Mouse (Mus musculus) hindbrain, embryonic 11.5 days (tissue): ENCODE data around the gene Fam173b. TPM values are rescaled to one million over a fixed set of nuclear protein-coding genes. Genes with fewer than 3 reads are reported as not detected.
"Not testable (repeated sequence)": the region's sequence is repeated elsewhere in the genome, so short reads cannot be mapped to it uniquely, and the experiment has no call there.

ENCODE experiments used
- ATAC-seq: fragments of 200-750 bp; cut with Nextera tagmentation; 2 replicates; pipeline ENCODE4 v1.8.0; 2017; ENCODE audit warnings: mild to moderate bottlenecking, moderate TSS enrichment, moderate library complexity; ENCODE audit not compliant: low FRiP score
- DNase-seq: peaks from one replicate; pipeline ENCODE4 v3.0.0-alpha.2; 2015; ENCODE audit warnings: low spot score
- H3K27ac ChIP-seq: fragments of 300-500 bp; sonication (generic); 2 replicates; pipeline ENCODE4 v1.5.1; 2014; ENCODE audit warnings: mild to moderate bottlenecking, low read depth, low read length
- H3K27me3 ChIP-seq: fragments of 300-500 bp; sonication (generic); 2 replicates; pipeline ENCODE4 v1.6.1; 2014; ENCODE audit warnings: mild to moderate bottlenecking, low read length, moderate library complexity, mixed read lengths; ENCODE audit not compliant: control insufficient read depth, insufficient read depth
- H3K36me3 ChIP-seq: fragments of 300-500 bp; sonication (generic); 2 replicates; pipeline ENCODE4 v1.6.1; 2014; ENCODE audit warnings: mild to moderate bottlenecking, low read length, moderate library complexity, mixed read lengths; ENCODE audit not compliant: control insufficient read depth, insufficient read depth
- H3K4me1 ChIP-seq: fragments of 300-500 bp; sonication (generic); replicated peaks from 2 replicates; pipeline ENCODE4 v1.6.1; 2014; ENCODE audit warnings: low read length, mixed read lengths; ENCODE audit not compliant: control insufficient read depth, insufficient read depth
- H3K4me2 ChIP-seq: fragments of 300-500 bp; sonication (generic); replicated peaks from 2 replicates; pipeline ENCODE4 v1.6.1; 2014; ENCODE audit warnings: mild to moderate bottlenecking, low read depth, low read length
- H3K4me3 ChIP-seq: fragments of 300-500 bp; sonication (generic); 2 replicates; pipeline ENCODE4 v1.5.1; 2014; ENCODE audit warnings: low read depth, low read length
- H3K9ac ChIP-seq: fragments of 300-500 bp; sonication (generic); 2 replicates; pipeline ENCODE4 v1.6.1; 2014; ENCODE audit warnings: low read depth, low read length
- H3K9me3 ChIP-seq: fragments of 300-500 bp; sonication (generic); 2 replicates; pipeline ENCODE4 v1.6.1; 2016; ENCODE audit warnings: low read length; ENCODE audit not compliant: control insufficient read depth
- WGBS: fragments of 180-500 bp; shearing (Covaris S2); extraction: QIAGEN DNeasy Blood & Tissue Kit; methylation state at CpG from one replicate; pipeline ENCODE4 v1.1.7; 2014; 5-methylcytosine and 5-hydroxymethylcytosine counted together
- polyA plus RNA-seq: library from polyadenylated mRNA; unstranded; fragments of >200 nt; fragmentation: Nextera tagmentation; extraction: Ambion mirVana; gene quantifications from 2 replicates; pipeline ENCODE4 v1.2.1, GENCODE M21; 2014

The Fam173b gene
- polyA plus RNA-seq, 1 experiment from 2014 or later, result 15.6 TPM

GRCm38 (mm10) chr15:31581086-31581485, 20.6 kb upstream of the Fam173b start:
- not testable (repeated sequence) for H3K36me3 ChIP-seq, H3K27me3 ChIP-seq, H3K9ac ChIP-seq, H3K4me3 ChIP-seq, H3K4me2 ChIP-seq, DNase-seq, ATAC-seq, H3K27ac ChIP-seq, H3K9me3 ChIP-seq, H3K4me1 ChIP-seq
- WGBS, result 97% methylated on average over 2 of the region's 2 CpGs

DNA sequence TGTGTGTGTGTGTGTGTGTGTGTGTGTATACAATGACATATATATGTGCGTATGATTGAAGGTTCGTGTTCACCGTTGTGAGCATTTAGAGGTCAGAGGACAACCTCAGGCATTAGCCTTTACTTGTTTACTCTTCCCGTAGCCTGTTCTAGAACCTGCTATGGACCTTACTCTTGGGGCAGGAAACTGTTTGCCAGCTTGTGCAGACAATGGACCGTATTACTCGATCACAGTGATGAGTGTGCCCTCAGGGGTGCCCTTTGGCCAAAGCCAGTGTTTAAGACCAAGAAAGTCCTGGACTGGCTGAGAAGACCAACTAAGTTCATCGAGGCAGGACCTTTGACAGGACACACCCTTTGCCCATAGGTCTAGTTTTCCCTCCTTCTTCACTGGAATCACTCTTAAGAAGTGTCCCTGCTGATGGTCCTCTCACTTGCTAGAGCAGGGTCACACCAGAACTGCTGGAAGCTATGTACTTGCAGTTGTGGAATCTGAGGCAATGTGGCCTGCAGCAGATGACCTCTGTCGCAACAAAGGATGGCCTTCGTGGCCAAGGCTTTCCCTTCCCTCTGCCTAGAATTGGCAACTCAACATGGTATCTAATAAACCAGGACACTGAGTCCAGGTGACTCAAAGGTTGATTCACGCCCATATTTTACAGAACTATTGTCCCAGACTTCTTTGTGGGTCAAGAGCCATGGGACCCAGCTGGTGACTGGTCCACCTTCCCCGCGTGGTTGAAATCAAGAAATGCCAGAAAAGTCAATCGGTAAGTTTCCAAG, 18.2 kb upstream of the Fam173b start:
- Histone ChIP-seq H3K4me3 (no peak overlapping the region), H3K27me3 (no peaks in the 10 kb centered on the region), H3K4me2 (no peak overlapping the region), H3K9me3 (no peaks in the 10 kb centered on the region), H3K36me3 (no peaks in the 10 kb centered on the region), H3K4me1 (no peaks in the 10 kb centered on the region), H3K9ac (no peak overlapping the region), H3K27ac (no peak overlapping the region)
- 91% methylated on average over 13 of the region's 13 CpGs for WGBS
- ATAC-seq, result no peak
- DNase-seq, result no peak

- Histone ChIP-seq H3K9me3 (no peaks in the 10 kb centered on the region), H3K27me3 (no peaks in the 10 kb centered on the region), H3K36me3 (no peaks in the 10 kb centered on the region), H3K4me3 (no peak overlapping the region), H3K9ac (no peak overlapping the region), H3K27ac (no peak overlapping the region), H3K4me2 (no peak overlapping the region), H3K4me1 (no peaks in the 10 kb centered on the region)
- ATAC-seq (no peak), DNase-seq (no peak)
- 93% methylated on average over 7 of the region's 7 CpGs for WGBS
Measured at GRCm38 (mm10) chr15:31585238-31585637, 16.4 kb upstream of the Fam173b start.

- Histone ChIP-seq H3K27me3 (no peaks in the 10 kb centered on the region), H3K4me1 (no peaks in the 10 kb centered on the region), H3K4me3 (no peak overlapping the region), H3K27ac (no peak overlapping the region), H3K9ac (no peak overlapping the region), H3K9me3 (no peaks in the 10 kb centered on the region), H3K36me3 (peaks cover 6% of the 10 kb centered on the region; the same call in 1 of the 2 replicates), H3K4me2 (no peak overlapping the region)
- DNase-seq, result no peak
- ATAC-seq, result no peak
- 87% methylated on average over 5 of the region's 5 CpGs for WGBS
Measured at GRCm38 (mm10) chr15:31586088-31586487, 15.6 kb upstream of the Fam173b start.

DNA sequence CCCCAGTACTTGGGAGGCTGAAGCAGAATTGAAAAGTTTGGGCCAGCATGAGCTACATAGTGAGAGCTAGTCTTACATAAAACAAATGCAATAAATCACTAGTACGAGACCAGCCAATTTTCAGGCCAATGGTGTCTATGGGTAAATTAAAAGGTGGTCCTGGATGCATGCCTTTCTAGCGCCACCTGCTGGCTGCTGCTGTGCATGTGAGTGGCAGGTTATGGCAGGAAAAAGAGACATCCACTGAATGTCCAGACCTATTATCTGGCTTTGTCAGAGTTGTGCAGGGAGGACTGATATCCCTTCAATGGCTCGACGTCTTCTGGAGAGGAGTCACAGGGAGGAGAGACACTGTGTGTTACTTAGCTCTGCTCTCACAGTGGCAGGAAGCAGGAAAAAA, 15.1 kb upstream of the Fam173b start:
- no peak overlapping the region for H3K4me2 ChIP-seq
- no peak overlapping the region for H3K4me3 ChIP-seq
- DNase-seq (peak; percentile 95), ATAC-seq (peak; percentile 46)
- no peak overlapping the region for H3K9ac ChIP-seq
- peaks cover 10% of the 10 kb centered on the region; the same call in 1 of the 2 replicates for H3K36me3 ChIP-seq
- no peak overlapping the region for H3K27ac ChIP-seq
- H3K27me3 ChIP-seq, result no peaks in the 10 kb centered on the region
- 12% methylated on average over 4 of the region's 4 CpGs for WGBS
- no peaks in the 10 kb centered on the region for H3K9me3 ChIP-seq
- no peaks in the 10 kb centered on the region for H3K4me1 ChIP-seq

DNA sequence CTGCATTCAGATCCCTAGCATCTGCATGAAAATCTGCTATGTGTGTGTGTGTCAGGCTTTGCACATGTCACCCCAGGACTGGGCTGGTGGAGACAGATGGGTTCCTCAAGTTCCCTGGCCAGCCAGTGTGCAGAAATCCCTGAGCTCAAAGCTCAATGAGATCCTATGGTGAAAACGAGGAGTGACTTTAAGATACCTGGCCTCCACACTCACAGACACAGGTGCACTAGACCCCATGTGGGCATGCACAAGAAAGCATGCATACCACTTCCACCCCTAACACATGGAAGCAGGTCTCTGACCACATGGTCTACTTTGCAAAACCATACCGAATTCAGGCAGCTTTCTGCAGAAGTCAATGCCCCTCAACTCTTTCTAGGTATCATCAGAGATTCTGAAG, 13.9 kb upstream of the Fam173b start:
- peaks cover 11% of the 10 kb centered on the region; the same call in 1 of the 2 replicates for H3K36me3 ChIP-seq
- H3K9me3 ChIP-seq, result no peaks in the 10 kb centered on the region
- ATAC-seq, result no peak
- no peaks in the 10 kb centered on the region for H3K4me1 ChIP-seq
- H3K27ac ChIP-seq, result no peak overlapping the region
- no peak overlapping the region for H3K4me2 ChIP-seq
- H3K9ac ChIP-seq, result no peak overlapping the region
- no peak for DNase-seq
- no peaks in the 10 kb centered on the region for H3K27me3 ChIP-seq
- WGBS, result 69% methylated on average over 2 of the region's 2 CpGs
- H3K4me3 ChIP-seq, result no peak overlapping the region

DNA sequence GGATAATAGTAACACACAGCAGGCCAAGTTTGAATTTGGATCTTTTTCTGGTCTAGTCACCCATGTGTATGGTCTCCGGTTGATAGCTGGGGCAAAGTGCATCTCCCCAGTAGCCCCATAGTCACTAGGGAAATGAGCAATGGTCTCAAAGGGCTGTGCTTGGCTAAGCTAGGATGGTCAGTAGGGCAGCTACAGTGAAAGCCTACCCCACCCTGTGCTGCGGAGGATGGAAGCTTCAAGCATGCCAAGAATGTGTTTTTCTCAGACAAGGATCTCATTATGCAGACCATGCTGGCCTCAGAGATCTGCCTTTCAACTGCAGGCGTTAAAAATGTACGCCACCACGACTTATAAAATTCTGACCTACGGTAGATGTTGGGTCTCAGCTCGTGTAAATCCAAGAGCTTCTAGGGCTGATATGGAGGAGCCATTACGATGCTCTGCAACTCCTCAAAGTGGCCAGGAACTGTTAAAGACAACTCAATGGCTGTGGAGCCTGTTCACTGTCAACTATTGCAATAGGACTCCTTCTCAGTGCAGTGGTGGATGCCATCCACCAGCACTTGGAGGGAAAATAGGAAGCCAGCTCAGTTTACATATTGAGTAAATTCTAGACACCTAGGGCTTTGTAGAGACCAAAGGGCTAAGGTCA, 12.5 kb upstream of the Fam173b start:
- Histone ChIP-seq H3K27ac (no peak overlapping the region), H3K4me3 (no peak overlapping the region), H3K4me2 (no peak overlapping the region), H3K27me3 (no peaks in the 10 kb centered on the region), H3K9ac (no peak overlapping the region), H3K9me3 (no peaks in the 10 kb centered on the region), H3K36me3 (peaks cover 15% of the 10 kb centered on the region; the same call in 1 of the 2 replicates), H3K4me1 (no peaks in the 10 kb centered on the region)
- DNase-seq (no peak), ATAC-seq (peak; percentile 28; the same call in 1 of the 2 replicates)
- WGBS, result 75% methylated on average over 8 of the region's 8 CpGs

DNA sequence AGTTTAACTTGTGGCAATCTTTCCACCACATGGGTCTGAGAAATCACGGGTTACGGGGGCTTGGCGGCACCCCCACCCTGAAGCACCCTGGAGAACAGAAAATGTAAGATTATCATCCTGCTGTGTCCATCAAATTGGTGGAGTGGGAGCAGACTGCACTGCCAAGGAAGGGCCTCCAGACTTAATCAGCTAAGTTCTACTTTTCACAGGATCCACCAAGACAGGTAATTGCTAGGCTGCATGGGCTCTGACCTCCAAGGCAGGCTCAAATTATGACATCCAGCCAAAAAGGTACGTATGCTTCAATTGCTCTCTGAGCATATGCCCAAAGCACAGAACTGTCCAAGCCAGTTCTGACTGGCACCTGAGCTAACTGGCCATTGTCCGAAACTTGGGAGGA, 11.5 kb upstream of the Fam173b start:
- H3K27ac ChIP-seq, result no peak overlapping the region
- ATAC-seq (no peak), DNase-seq (no peak)
- no peak overlapping the region for H3K4me3 ChIP-seq
- H3K27me3 ChIP-seq, result no peaks in the 10 kb centered on the region
- 93% methylated on average over 5 of the region's 5 CpGs for WGBS
- no peak overlapping the region for H3K4me2 ChIP-seq
- no peaks in the 10 kb centered on the region for H3K9me3 ChIP-seq
- peaks cover 21% of the 10 kb centered on the region; the same call in 1 of the 2 replicates for H3K36me3 ChIP-seq
- no peak overlapping the region for H3K9ac ChIP-seq
- H3K4me1 ChIP-seq, result no peaks in the 10 kb centered on the region

DNA sequence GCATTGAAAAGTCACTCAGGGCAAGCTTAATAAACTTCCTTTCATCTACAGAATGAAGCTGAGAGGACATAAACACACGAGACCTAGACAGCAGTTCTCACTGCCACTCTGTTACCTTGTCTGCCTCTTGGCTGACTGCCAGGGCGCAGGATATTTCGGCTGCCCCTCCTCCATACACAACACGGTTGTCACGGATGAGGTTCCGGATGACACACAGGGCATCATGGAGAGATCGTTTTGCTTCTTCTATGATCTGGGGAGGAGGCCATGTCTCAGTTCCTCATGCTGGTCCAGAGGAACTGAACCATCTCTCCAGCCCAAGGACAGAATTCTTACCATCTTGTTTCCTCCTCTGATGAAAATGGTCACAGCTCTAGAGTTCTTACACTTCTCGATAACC, 9.1 kb upstream of the Fam173b start:
- 91% methylated on average over 8 of the region's 8 CpGs for WGBS
- no peak overlapping the region for H3K4me3 ChIP-seq
- H3K4me2 ChIP-seq, result no peak overlapping the region
- H3K27me3 ChIP-seq, result no peaks in the 10 kb centered on the region
- H3K36me3 ChIP-seq, result peaks cover 24% of the 10 kb centered on the region
- ATAC-seq (no peak), DNase-seq (no peak)
- H3K27ac ChIP-seq, result no peak overlapping the region
- no peak overlapping the region for H3K9ac ChIP-seq
- no peaks in the 10 kb centered on the region for H3K4me1 ChIP-seq
- H3K9me3 ChIP-seq, result no peaks in the 10 kb centered on the region
